Mouse (Mus musculus) left cerebral cortex, adult 2 months (tissue): ENCODE measurements at regions not wholly inside any gene's neighbourhood (a gene's known extent, or its start where the extent isn't known, plus 50 kb on each side); places are given as distances from the start of the nearest gene placed in this dataset.

Source experiments
- DNase-seq, 2 experiments: peaks; one replicate each; pipeline ENCODE4 v3.0.0; 2021 to 2022; ENCODE audit warnings: low spot score in 2 of 2, mixed read lengths in 1 of 2; ENCODE audit errors: extremely low spot score in 1 of 2
- H3K27ac ChIP-seq: fragments of 200-600 bp; 2 replicates; pipeline ENCODE4 v1.8.1; 2022
- H3K4me3 ChIP-seq: fragments of 200-600 bp; 2 replicates; pipeline ENCODE4 v1.8.1; 2022
- CTCF ChIP-seq: fragments of 200-600 bp; IDR thresholded peaks from 2 replicates; pipeline ENCODE4 v1.8.1; 2022; ENCODE audit warnings: antibody characterized with exemption, mild to moderate bottlenecking, moderate library complexity
- intact Hi-C: fragments of 180-260 bp; cut with DNase I; formaldehyde crosslinking; loops from one replicate; pipeline ENCODE4 v1.15.1; 2025

- intact Hi-C loops = no loop called here
- no peak for TF ChIP-seq CTCF
- Histone ChIP-seq H3K4me3 (no peak overlapping the region), H3K27ac (no peak overlapping the region)
- DNase-seq = no peak
Observed at GRCm38 (mm10) chr14:24972357-24972756, 485.4 kb downstream of the Rps24 start.

GRCm38 (mm10) chr14:24973039-24973438 is 485.9 kb upstream of the Zmiz1 start:
- no peak for TF ChIP-seq CTCF
- H3K4me3 ChIP-seq = no peak overlapping the region
- no peak for DNase-seq
- no peak overlapping the region for H3K27ac ChIP-seq
- intact Hi-C loops = no loop called here

GRCm38 (mm10) chr14:24973591-24973990 is 485.4 kb upstream of the Zmiz1 start:
- DNase-seq = no peak
- no peak for TF ChIP-seq CTCF
- Histone ChIP-seq H3K27ac (no peak overlapping the region), H3K4me3 (no peak overlapping the region)
- intact Hi-C loops = no loop called here

- Histone ChIP-seq H3K4me3 (no peak overlapping the region), H3K27ac (no peak overlapping the region)
- no peak for DNase-seq
- no peak for TF ChIP-seq CTCF
- intact Hi-C loops = no loop called here
Observed at GRCm38 (mm10) chr14:24982489-24982888, 476.5 kb upstream of the Zmiz1 start.

- Histone ChIP-seq H3K4me3 (no peak overlapping the region), H3K27ac (no peak overlapping the region)
- intact Hi-C loops = no loop called here
- DNase-seq = no peak
- peak; percentile 39 for TF ChIP-seq CTCF
Observed at GRCm38 (mm10) chr14:24983279-24983678, 475.7 kb upstream of the Zmiz1 start.

GRCm38 (mm10) chr14:24985806-24986359 is 473.1 kb upstream of the Zmiz1 start:
- intact Hi-C loops = no loop called here
- H3K4me3 ChIP-seq = no peak overlapping the region
- no peak for DNase-seq
- no peak for TF ChIP-seq CTCF
- H3K27ac ChIP-seq = no peak overlapping the region

GRCm38 (mm10) chr14:24986404-24986803 is 472.6 kb upstream of the Zmiz1 start:
- no peak overlapping the region for H3K4me3 ChIP-seq
- no peak overlapping the region for H3K27ac ChIP-seq
- DNase-seq = peak in 1 of 2 experiments; percentile 46
- no peak for TF ChIP-seq CTCF
- intact Hi-C loops = no loop called here

- intact Hi-C loops = no loop called here
- H3K27ac ChIP-seq = no peak overlapping the region
- peak in 1 of 2 experiments; percentile 25 for DNase-seq
- H3K4me3 ChIP-seq = no peak overlapping the region
- no peak for TF ChIP-seq CTCF
Observed at GRCm38 (mm10) chr14:24993751-24994658, 465.0 kb upstream of the Zmiz1 start.

- TF ChIP-seq CTCF = no peak
- H3K4me3 ChIP-seq = no peak overlapping the region
- intact Hi-C loops = no loop called here
- DNase-seq = no peak
- H3K27ac ChIP-seq = no peak overlapping the region
Observed at GRCm38 (mm10) chr14:24995226-24995625, 463.8 kb upstream of the Zmiz1 start.

- Histone ChIP-seq H3K27ac (peak overlapping the region; percentile 15; the same call in 1 of the 2 replicates), H3K4me3 (no peak overlapping the region)
- intact Hi-C loops = no loop called here
- no peak for DNase-seq
- TF ChIP-seq CTCF = no peak
Observed at GRCm38 (mm10) chr14:24997786-24998509, 461.0 kb upstream of the Zmiz1 start.

- no peak for DNase-seq
Observed at GRCm38 (mm10) chr14:24999008-24999572, 459.9 kb upstream of the Zmiz1 start.

More at GRCm38 (mm10) chr14:24999008-24999572, 459.9 kb upstream of the Zmiz1 start:
- intact Hi-C loops = no loop called here
- Histone ChIP-seq H3K27ac (peak overlapping the region; percentile 66), H3K4me3 (no peak overlapping the region)
- TF ChIP-seq CTCF = no peak
